Mouse (Mus musculus): ENCODE results near the gene Mtfmt. TPM values are rescaled to one million over a fixed set of nuclear protein-coding genes. Genes with fewer than 3 reads are reported as not detected.

Mtfmt gene
- polyA plus RNA-seq, 1 experiment from 2014 or later: 25.6 TPM

- no peaks in the 10 kb centered on the region for H3K9me3 ChIP-seq (ENCODE audit: control insufficient read depth, low read length)
- no peak overlapping the region for H3K27ac ChIP-seq (ENCODE audit: low read depth, low read length)
- WGBS: 73% methylated on average over 4 of the region's 4 CpGs
- H3K9ac ChIP-seq (replicated peaks; ENCODE audit: low read depth, low read length): no peak overlapping the region
- H3K36me3 ChIP-seq (ENCODE audit: control insufficient read depth, insufficient read depth, low read length): no peaks in the 10 kb centered on the region; the same call in 1 of the 2 replicates
- H3K4me2 ChIP-seq (ENCODE audit: low read depth, low read length): no peak overlapping the region
- H3K4me1 ChIP-seq (ENCODE audit: control insufficient read depth, insufficient read depth, low read length): peaks cover 6% of the 10 kb centered on the region
- no peaks in the 10 kb centered on the region for H3K27me3 ChIP-seq (ENCODE audit: control insufficient read depth, insufficient read depth, low read length)
- peak; percentile 47; the same call in 1 of the 2 replicates for ATAC-seq (ENCODE audit: low read depth)
- H3K4me3 ChIP-seq (ENCODE audit: low read depth, low read length): peak overlapping the region; percentile 95; the same call in 1 of the 2 replicates
Observed at GRCm38 (mm10) chr9:65435211-65435610, 371 bp upstream of the Mtfmt start.

- Histone ChIP-seq H3K27me3 (ENCODE audit: control insufficient read depth, insufficient read depth, low read length) (no peaks in the 10 kb centered on the region), H3K4me1 (ENCODE audit: control insufficient read depth, insufficient read depth, low read length) (no peaks in the 10 kb centered on the region), H3K36me3 (ENCODE audit: control insufficient read depth, insufficient read depth, low read length) (peaks cover 48% of the 10 kb centered on the region), H3K4me2 (ENCODE audit: low read depth, low read length) (no peak overlapping the region), H3K27ac (ENCODE audit: low read depth, low read length) (no peak overlapping the region), H3K9ac (replicated peaks; ENCODE audit: low read depth, low read length) (no peak overlapping the region), H3K4me3 (ENCODE audit: low read depth, low read length) (no peak overlapping the region), H3K9me3 (ENCODE audit: control insufficient read depth, low read length) (no peaks in the 10 kb centered on the region)
- 95% methylated on average over 4 of the region's 4 CpGs for WGBS
- no peak for ATAC-seq (ENCODE audit: low read depth)
Observed at GRCm38 (mm10) chr9:65444692-65445091, 9.1 kb downstream of the Mtfmt start.

DNA sequence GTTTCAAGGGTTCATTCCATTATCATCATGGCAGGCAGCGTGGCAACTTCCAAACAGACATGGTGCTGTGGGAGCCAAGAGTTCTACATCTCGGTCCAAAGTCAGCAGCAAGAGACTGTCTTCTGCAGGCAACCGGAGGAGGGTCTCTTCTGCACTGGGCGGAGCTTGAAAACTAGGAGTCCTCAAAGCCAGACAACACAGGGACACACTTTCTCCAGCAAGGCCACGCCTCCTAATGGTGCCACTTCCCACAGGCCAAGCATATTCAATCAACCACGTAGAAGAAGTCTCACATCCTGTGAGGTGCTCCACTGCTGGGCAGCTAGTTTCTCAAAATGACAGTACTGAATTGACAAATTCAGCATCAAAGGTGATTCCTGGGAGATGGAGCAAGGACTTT, 12.4 kb downstream of the Mtfmt start:
- Histone ChIP-seq H3K4me1 (ENCODE audit: control insufficient read depth, insufficient read depth, low read length) (no peaks in the 10 kb centered on the region), H3K9ac (replicated peaks; ENCODE audit: low read depth, low read length) (no peak overlapping the region), H3K4me3 (ENCODE audit: low read depth, low read length) (no peak overlapping the region), H3K27me3 (ENCODE audit: control insufficient read depth, insufficient read depth, low read length) (no peaks in the 10 kb centered on the region), H3K4me2 (ENCODE audit: low read depth, low read length) (no peak overlapping the region), H3K27ac (ENCODE audit: low read depth, low read length) (no peak overlapping the region), H3K9me3 (ENCODE audit: control insufficient read depth, low read length) (no peaks in the 10 kb centered on the region), H3K36me3 (ENCODE audit: control insufficient read depth, insufficient read depth, low read length) (peaks cover 44% of the 10 kb centered on the region)
- 91% methylated on average over 6 of the region's 6 CpGs for WGBS
- no peak for ATAC-seq (ENCODE audit: low read depth)

DNA sequence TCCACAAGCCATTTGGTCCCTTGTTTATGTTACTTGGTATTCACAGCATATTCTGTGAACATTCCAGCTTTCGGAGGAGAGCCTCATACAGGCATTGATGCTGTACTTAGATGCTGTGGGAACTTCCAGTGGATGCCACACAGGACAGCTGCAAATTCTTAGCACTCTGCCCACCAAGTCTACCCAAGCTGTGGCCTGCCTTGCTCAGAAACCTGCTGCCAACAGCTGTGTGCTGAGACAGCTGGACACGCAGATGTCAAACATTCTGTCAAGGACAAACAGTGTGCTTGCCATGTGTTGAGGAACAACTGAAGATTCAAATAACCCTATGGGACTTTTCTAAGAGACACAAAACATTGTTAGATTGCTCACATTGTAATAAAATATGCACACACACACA, 23.4 kb downstream of the Mtfmt start:
- ATAC-seq (ENCODE audit: low read depth): no peak
- H3K27ac ChIP-seq (ENCODE audit: low read depth, low read length): no peak overlapping the region
- no peaks in the 10 kb centered on the region for H3K36me3 ChIP-seq (ENCODE audit: control insufficient read depth, insufficient read depth, low read length)
- WGBS: 90% methylated on average over 2 of the region's 2 CpGs
- peaks cover 11% of the 10 kb centered on the region for H3K4me1 ChIP-seq (ENCODE audit: control insufficient read depth, insufficient read depth, low read length)
- no peak overlapping the region for H3K9ac ChIP-seq (replicated peaks; ENCODE audit: low read depth, low read length)
- no peaks in the 10 kb centered on the region for H3K27me3 ChIP-seq (ENCODE audit: control insufficient read depth, insufficient read depth, low read length)
- H3K4me3 ChIP-seq (ENCODE audit: low read depth, low read length): no peak overlapping the region
- no peak overlapping the region for H3K4me2 ChIP-seq (ENCODE audit: low read depth, low read length)
- H3K9me3 ChIP-seq (ENCODE audit: control insufficient read depth, low read length): no peaks in the 10 kb centered on the region

DNA sequence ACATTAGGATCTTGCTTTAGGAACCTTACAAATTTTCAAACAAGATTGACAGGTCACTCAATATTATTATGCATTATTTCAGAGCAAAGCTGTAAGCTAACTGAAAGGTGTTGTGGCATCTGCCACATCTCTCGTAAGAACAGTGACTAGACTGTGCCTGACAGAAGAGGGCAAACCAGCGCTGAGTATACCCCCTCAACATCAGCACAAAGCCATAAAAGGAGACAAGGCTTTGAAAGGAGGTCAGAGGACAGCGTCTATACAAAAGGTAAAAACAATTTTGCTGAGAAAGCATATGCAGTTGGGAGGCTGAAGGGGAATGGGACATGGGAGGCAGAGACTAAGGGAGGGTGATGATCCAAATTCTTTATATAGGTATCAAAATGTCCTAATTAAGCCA, 24.6 kb downstream of the Mtfmt start:
- 0 out of 2 replicates have a peak, but pooled peaks have one; percentile 38 for ATAC-seq (ENCODE audit: low read depth)
- Histone ChIP-seq H3K4me3 (ENCODE audit: low read depth, low read length) (peak overlapping the region; percentile 63), H3K9ac (replicated peaks; ENCODE audit: low read depth, low read length) (peak overlapping the region; percentile 70; the same call in 1 of the 2 replicates), H3K27ac (ENCODE audit: low read depth, low read length) (peak overlapping the region; percentile 74), H3K9me3 (ENCODE audit: control insufficient read depth, low read length) (no peaks in the 10 kb centered on the region), H3K4me2 (ENCODE audit: low read depth, low read length) (peak overlapping the region; percentile 59), H3K4me1 (ENCODE audit: control insufficient read depth, insufficient read depth, low read length) (peaks cover 11% of the 10 kb centered on the region), H3K27me3 (ENCODE audit: control insufficient read depth, insufficient read depth, low read length) (no peaks in the 10 kb centered on the region), H3K36me3 (ENCODE audit: control insufficient read depth, insufficient read depth, low read length) (no peaks in the 10 kb centered on the region)
- 29% methylated on average over 3 of the region's 3 CpGs for WGBS

DNA sequence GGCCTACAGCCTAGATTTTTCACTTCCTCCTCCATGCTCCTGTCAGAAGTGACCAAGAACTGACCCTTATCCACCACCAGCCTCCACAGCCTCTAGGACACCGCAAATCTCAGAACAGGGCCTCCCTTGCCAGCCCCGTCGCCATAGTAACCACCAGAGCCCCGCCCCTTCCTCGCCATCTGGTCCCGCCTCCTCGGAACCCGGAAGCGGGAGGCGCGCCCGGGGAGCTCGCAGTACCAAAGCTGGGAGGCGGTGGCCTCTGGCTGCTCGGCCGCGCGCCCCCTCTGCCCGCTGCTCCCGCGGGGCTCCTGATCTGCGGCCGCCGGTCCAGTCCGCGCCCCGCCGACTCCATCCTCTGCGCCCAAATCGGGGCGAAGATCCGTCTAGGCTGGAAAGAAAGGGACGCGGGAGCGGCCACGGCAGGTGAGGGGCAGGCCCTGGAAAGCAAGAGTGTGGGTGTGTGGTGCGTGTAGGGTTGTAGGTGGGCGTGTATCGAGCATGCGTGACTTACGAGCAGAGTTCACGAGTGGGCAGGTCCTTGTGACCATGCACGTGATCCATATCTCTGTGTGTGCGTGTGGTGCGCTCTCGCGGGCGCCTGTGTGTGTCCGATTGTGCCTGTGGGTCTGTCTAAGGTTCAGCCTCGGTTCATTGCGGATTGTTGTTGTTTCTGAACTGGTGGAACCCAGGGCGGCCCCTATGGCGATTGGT, 25.3 kb downstream of the Mtfmt start, which contains the start of gene Spg21:
Gene Spg21 (plus strand): TSS at position 216 of the 711 bp plus-strand sequence.
- Histone ChIP-seq H3K4me1 (ENCODE audit: control insufficient read depth, insufficient read depth, low read length) (peaks cover 11% of the 10 kb centered on the region), H3K4me3 (ENCODE audit: low read depth, low read length) (peak within 1 kb of the TSS; percentile 63), H3K27me3 (ENCODE audit: control insufficient read depth, insufficient read depth, low read length) (no peaks in the 10 kb centered on the region), H3K27ac (ENCODE audit: low read depth, low read length) (peak within 1 kb of the TSS; percentile 74), H3K4me2 (ENCODE audit: low read depth, low read length) (peak within 1 kb of the TSS; percentile 59), H3K36me3 (ENCODE audit: control insufficient read depth, insufficient read depth, low read length) (peaks cover 3% of the 10 kb centered on the region; the same call in 1 of the 2 replicates), H3K9me3 (ENCODE audit: control insufficient read depth, low read length) (no peaks in the 10 kb centered on the region), H3K9ac (replicated peaks; ENCODE audit: low read depth, low read length) (peak within 1 kb of the TSS; percentile 70)
- peak; percentile 97 for ATAC-seq (ENCODE audit: low read depth)
- WGBS: under 1% methylated on average over 49 of the region's 53 CpGs

- WGBS: 86% methylated on average over 5 of the region's 5 CpGs
- H3K4me1 ChIP-seq (ENCODE audit: control insufficient read depth, insufficient read depth, low read length): peaks cover 11% of the 10 kb centered on the region
- H3K9ac ChIP-seq (replicated peaks; ENCODE audit: low read depth, low read length): no peak overlapping the region
- no peak overlapping the region for H3K4me2 ChIP-seq (ENCODE audit: low read depth, low read length)
- H3K36me3 ChIP-seq (ENCODE audit: control insufficient read depth, insufficient read depth, low read length): peaks cover 5% of the 10 kb centered on the region; the same call in 1 of the 2 replicates
- H3K27ac ChIP-seq (ENCODE audit: low read depth, low read length): no peak overlapping the region
- no peak for ATAC-seq (ENCODE audit: low read depth)
- no peaks in the 10 kb centered on the region for H3K27me3 ChIP-seq (ENCODE audit: control insufficient read depth, insufficient read depth, low read length)
- H3K4me3 ChIP-seq (ENCODE audit: low read depth, low read length): no peak overlapping the region
- H3K9me3 ChIP-seq (ENCODE audit: control insufficient read depth, low read length): no peaks in the 10 kb centered on the region
Observed at GRCm38 (mm10) chr9:65462544-65462943, 27.0 kb downstream of the Mtfmt start.

DNA sequence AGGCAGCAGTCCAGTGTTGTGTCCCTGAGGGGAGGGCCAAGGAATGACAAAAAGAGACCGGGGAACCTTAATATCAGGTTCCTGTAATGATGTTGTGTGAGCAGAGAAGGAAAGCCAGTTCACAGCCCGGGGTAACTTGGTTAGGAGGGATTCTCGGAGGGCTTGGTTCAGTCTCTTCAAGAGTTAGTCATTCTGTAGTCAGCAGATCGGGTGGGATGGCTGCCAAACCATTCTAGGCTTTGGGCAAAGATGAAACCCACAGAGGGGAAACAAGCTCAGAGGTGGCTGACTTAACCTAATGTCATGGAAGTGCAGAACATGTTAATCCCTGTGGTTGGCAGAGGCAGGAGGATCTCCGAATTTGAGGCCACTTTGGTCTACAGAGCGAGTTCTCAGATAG, 28.6 kb downstream of the Mtfmt start:
- Histone ChIP-seq H3K4me3 (ENCODE audit: low read depth, low read length) (no peak overlapping the region), H3K36me3 (ENCODE audit: control insufficient read depth, insufficient read depth, low read length) (peaks cover 5% of the 10 kb centered on the region; the same call in 1 of the 2 replicates), H3K9ac (replicated peaks; ENCODE audit: low read depth, low read length) (no peak overlapping the region), H3K27me3 (ENCODE audit: control insufficient read depth, insufficient read depth, low read length) (no peaks in the 10 kb centered on the region), H3K27ac (ENCODE audit: low read depth, low read length) (no peak overlapping the region), H3K4me1 (ENCODE audit: control insufficient read depth, insufficient read depth, low read length) (peaks cover 11% of the 10 kb centered on the region), H3K4me2 (ENCODE audit: low read depth, low read length) (no peak overlapping the region), H3K9me3 (ENCODE audit: control insufficient read depth, low read length) (no peaks in the 10 kb centered on the region)
- 94% methylated on average over 6 of the region's 6 CpGs for WGBS
- ATAC-seq (ENCODE audit: low read depth): no peak

GRCm38 (mm10) chr9:65465241-65465640, 29.7 kb downstream of the Mtfmt start:
- Histone ChIP-seq H3K4me1 (ENCODE audit: control insufficient read depth, insufficient read depth, low read length) (peaks cover 9% of the 10 kb centered on the region), H3K9me3 (ENCODE audit: control insufficient read depth, low read length) (no peaks in the 10 kb centered on the region), H3K9ac (replicated peaks; ENCODE audit: low read depth, low read length) (no peak overlapping the region), H3K27me3 (ENCODE audit: control insufficient read depth, insufficient read depth, low read length) (no peaks in the 10 kb centered on the region), H3K36me3 (ENCODE audit: control insufficient read depth, insufficient read depth, low read length) (peaks cover 13% of the 10 kb centered on the region), H3K27ac (ENCODE audit: low read depth, low read length) (no peak overlapping the region), H3K4me3 (ENCODE audit: low read depth, low read length) (no peak overlapping the region), H3K4me2 (ENCODE audit: low read depth, low read length) (no peak overlapping the region)
- WGBS: 97% methylated on average over 2 of the region's 2 CpGs
- ATAC-seq (ENCODE audit: low read depth): no peak
